16 mouse cellular contexts compared by ENCODE assay signal in the genomic region with DNA sequence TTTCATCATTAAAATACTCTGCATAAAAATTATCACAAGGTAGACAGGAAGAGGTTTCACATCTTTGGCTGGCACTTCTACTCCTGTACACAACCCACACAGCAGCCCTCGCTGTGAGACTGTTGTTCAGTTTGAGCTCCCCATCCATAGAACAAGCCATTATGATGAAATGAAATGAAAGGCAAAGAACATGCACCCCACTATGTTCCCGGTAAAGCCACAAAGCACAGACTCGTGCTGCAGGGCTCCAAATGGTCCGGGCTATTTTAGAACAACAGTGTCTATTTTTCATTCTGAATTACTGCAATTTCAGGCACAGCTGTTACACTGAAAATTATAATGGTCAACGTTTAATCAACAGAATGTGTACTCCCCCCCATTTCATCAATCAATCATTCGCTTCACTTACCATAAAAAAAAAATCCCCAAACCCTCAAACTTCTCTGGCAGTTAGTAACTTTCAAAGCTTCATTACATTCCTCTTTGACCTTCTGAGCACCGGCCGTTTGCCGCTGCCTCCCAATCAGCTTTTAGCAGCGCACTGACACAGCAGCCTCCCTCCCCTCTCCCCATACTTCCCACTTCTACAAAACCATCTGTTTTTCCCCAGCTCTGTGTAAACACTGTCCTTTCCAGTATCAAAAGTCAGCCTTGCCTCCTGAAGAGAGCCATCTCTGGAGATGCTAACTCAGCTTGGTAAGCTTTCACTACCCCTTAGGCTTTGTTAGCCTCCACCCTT.
DNase-seq lines count a peak whose midpoint lies in the region; ATAC-seq lines count a peak whose summit lies in the region.
"Had no signal": no experiment of that assay in that cellular context is flagged by ENCODE, and none has a peak within 500 bp of the region (broad histone marks: within the 10 kb centered on the region; RNA-seq: fewer than 3 reads in every experiment).

No protein-coding gene starts in this region.

- no peaks in the 10 kb centered on the region for H3K27me3 ChIP-seq in intestine, embryonic 14.5 days (replicated peaks; ENCODE audit: control insufficient read depth, insufficient read depth, low read length)
- H3K27me3 ChIP-seq in intestine, embryonic 15.5 days (replicated peaks): no peaks in the 10 kb centered on the region
- H3K27me3 ChIP-seq in forebrain, embryonic 14.5 days (replicated peaks; ENCODE audit: control insufficient read depth, insufficient read depth, low read length): no peaks in the 10 kb centered on the region
- no peaks in the 10 kb centered on the region for H3K27me3 ChIP-seq in hindbrain, embryonic 10.5 days (ENCODE audit: insufficient read depth, poor library complexity, severe bottlenecking)
- H3K27me3 ChIP-seq: embryonic facial prominence, embryonic 13.5 days had no signal

- 30% methylated on average over 10 of the region's 10 CpGs for WGBS in intestine, embryonic 14.5 days
- 34% methylated on average over 10 of the region's 10 CpGs for WGBS in intestine, embryonic 15.5 days
- 24% methylated on average over 10 of the region's 10 CpGs for WGBS in forebrain, embryonic 14.5 days
- 56% methylated on average over 10 of the region's 10 CpGs for WGBS in hindbrain, embryonic 10.5 days

- H3K9me3 ChIP-seq in intestine, embryonic 14.5 days (ENCODE audit: control insufficient read depth, low read length): 0 out of 2 replicates have a peak, but pooled peaks cover 3% of the 10 kb centered on the region
- H3K9me3 ChIP-seq in intestine, embryonic 15.5 days: no peaks in the 10 kb centered on the region
- no peaks in the 10 kb centered on the region for H3K9me3 ChIP-seq in forebrain, embryonic 14.5 days (replicated peaks; ENCODE audit: control insufficient read depth, low read length)
- H3K9me3 ChIP-seq in hindbrain, embryonic 10.5 days: no peaks in the 10 kb centered on the region
- H3K9me3 ChIP-seq: embryonic facial prominence, embryonic 13.5 days; midbrain, embryonic 10.5 days had no signal

- no peaks in the 10 kb centered on the region for H3K36me3 ChIP-seq in intestine, embryonic 14.5 days (ENCODE audit: control insufficient read depth, insufficient read depth, low read length)
- no peaks in the 10 kb centered on the region for H3K36me3 ChIP-seq in intestine, embryonic 15.5 days
- no peaks in the 10 kb centered on the region for H3K36me3 ChIP-seq in forebrain, embryonic 14.5 days (ENCODE audit: control insufficient read depth, insufficient read depth, low read length)
- H3K36me3 ChIP-seq in hindbrain, embryonic 10.5 days: no peaks in the 10 kb centered on the region
- H3K36me3 ChIP-seq: embryonic facial prominence, embryonic 13.5 days; midbrain, embryonic 10.5 days had no signal

- H3K27ac ChIP-seq in intestine, embryonic 14.5 days (ENCODE audit: low read depth): no peak overlapping the region
- H3K27ac ChIP-seq in intestine, embryonic 15.5 days: no peak overlapping the region
- H3K27ac ChIP-seq in forebrain, embryonic 14.5 days (ENCODE audit: low read depth, low read length): peak overlapping the region; percentile 10; the same call in 1 of the 2 replicates
- H3K27ac ChIP-seq in hindbrain, embryonic 10.5 days: no peak overlapping the region
- H3K27ac ChIP-seq: embryonic facial prominence, embryonic 13.5 days; midbrain, embryonic 10.5 days had no signal

- no peak for DNase-seq in intestine, embryonic 14.5 days (ENCODE audit: low spot score)
- peak; percentile 32 for DNase-seq in layer of hippocampus, adult 9-11 months
- no peak for DNase-seq in layer of hippocampus, adult 9-10 months (ENCODE audit: low spot score)
- peak; percentile 56 for DNase-seq in brain, adult 2 months (ENCODE audit: low read depth, low spot score)
- DNase-seq in forebrain, embryonic 14.5 days (ENCODE audit: low spot score): peak; percentile 65
- no peak for DNase-seq in right cerebral cortex, postnatal 10 days (ENCODE audit: low spot score in 2 of 2)
- no peak for DNase-seq in hindbrain, embryonic 10.5 days (ENCODE audit: low spot score)
- DNase-seq: cerebellum, postnatal 14 days; gastrocnemius, postnatal 10 days; liver; liver, postnatal 0 days; lung, postnatal 36 days; thymus, adult 18-20 months had no signal

- no peak overlapping the region for H3K4me3 ChIP-seq in intestine, embryonic 14.5 days (ENCODE audit: low read depth, low read length)
- no peak overlapping the region for H3K4me3 ChIP-seq in intestine, embryonic 15.5 days (replicated peaks)
- H3K4me3 ChIP-seq in forebrain, embryonic 14.5 days (ENCODE audit: low read depth, low read length): no peak overlapping the region
- H3K4me3 ChIP-seq in hindbrain, embryonic 10.5 days: no peak overlapping the region
- H3K4me3 ChIP-seq: embryonic facial prominence, embryonic 13.5 days; midbrain, embryonic 10.5 days had no signal

- peak overlapping the region; percentile 23; the same call in 1 of the 2 replicates for H3K4me2 ChIP-seq in intestine, embryonic 14.5 days (ENCODE audit: low read length)
- no peak overlapping the region for H3K4me2 ChIP-seq in intestine, embryonic 15.5 days (replicated peaks)
- H3K4me2 ChIP-seq in forebrain, embryonic 14.5 days (ENCODE audit: low read length): no peak overlapping the region
- H3K4me2 ChIP-seq: embryonic facial prominence, embryonic 13.5 days had no signal

- H3K9ac ChIP-seq in intestine, embryonic 14.5 days (ENCODE audit: low read length): no peak overlapping the region
- H3K9ac ChIP-seq in intestine, embryonic 15.5 days: no peak overlapping the region
- H3K9ac ChIP-seq in forebrain, embryonic 14.5 days (ENCODE audit: low read length): no peak overlapping the region
- H3K9ac ChIP-seq: embryonic facial prominence, embryonic 13.5 days; liver, postnatal 0 days had no signal

- H3K4me1 ChIP-seq in intestine, embryonic 14.5 days (replicated peaks; ENCODE audit: control insufficient read depth, insufficient read depth, low read length): no peaks in the 10 kb centered on the region
- H3K4me1 ChIP-seq in intestine, embryonic 15.5 days (replicated peaks): no peaks in the 10 kb centered on the region
- no peaks in the 10 kb centered on the region for H3K4me1 ChIP-seq in forebrain, embryonic 14.5 days (ENCODE audit: control insufficient read depth, insufficient read depth, low read length)
- peaks cover 10% of the 10 kb centered on the region for H3K4me1 ChIP-seq in hindbrain, embryonic 10.5 days (replicated peaks)

- ATAC-seq in intestine, embryonic 14.5 days (replicated peaks; ENCODE audit: low FRiP score, low TSS enrichment, low read depth): no peak
- no peak for ATAC-seq in intestine, embryonic 15.5 days
- ATAC-seq in forebrain, embryonic 14.5 days: peak; percentile 60; the same call in 1 of the 2 replicates
- ATAC-seq: liver, postnatal 0 days had no signal

Comparison
In these comparisons a context has a peak if more than half of its experiments do, and no peak if none do; other contexts are left out.
1. DNase-seq: peak in layer of hippocampus, adult 9-11 months (single experiment), brain, adult 2 months (single experiment) and forebrain, embryonic 14.5 days (single experiment); none in intestine, embryonic 14.5 days (single experiment), layer of hippocampus, adult 9-10 months (single experiment), right cerebral cortex, postnatal 10 days (0 of 2) and hindbrain, embryonic 10.5 days (single experiment).